Mouse (Mus musculus) CD4-positive, CD25-positive, alpha-beta regulatory T cell, adult 4 months (primary cell): ENCODE measurements around the gene Gm21974. TPM values are rescaled to one million over a fixed set of nuclear protein-coding genes. Genes with fewer than 3 reads are reported as not detected.
A peak's percentile ranks its signal among the peaks of the same experiment; 100 is the strongest.
"Not testable (repeated sequence)": the region's sequence is repeated elsewhere in the genome, so short reads cannot be mapped to it uniquely, and the experiment has no call there.

Experiments used
- ATAC-seq: one replicate; pipeline ENCODE4 v1.8.0; 2017
- polyA plus RNA-seq, 2 experiments: library from polyadenylated mRNA; unstranded; fragments of 100-300 nt; shearing (Covaris generic); gene quantifications; one replicate each; pipeline ENCODE4 v1.2.1; 2017

Gm21974 gene
- polyA plus RNA-seq, 2 experiments from 2014 or later: not detected

DNA sequence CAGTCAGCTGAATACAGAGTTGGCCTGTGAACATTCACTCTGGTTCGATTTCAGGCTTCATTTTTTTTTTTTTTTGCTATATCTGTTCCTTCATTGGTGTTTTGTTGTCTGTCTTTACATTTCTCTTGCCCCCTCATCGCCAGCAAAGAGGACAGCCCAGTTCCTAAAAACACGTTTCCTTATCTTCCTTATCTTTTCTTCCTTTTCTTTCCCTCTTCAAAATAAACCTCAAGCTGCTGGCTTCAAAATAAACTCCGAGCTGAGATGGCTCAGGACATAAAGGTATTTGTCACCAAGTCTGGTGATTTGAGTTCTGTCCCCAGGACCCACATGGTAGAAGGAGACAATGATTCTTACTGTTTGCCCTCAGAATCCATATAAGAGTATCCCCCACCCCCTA, 17.7 kb upstream of the Gm21974 start:
- no peak for ATAC-seq

GRCm38 (mm10) chr7:127912190-127912871, 17.1 kb upstream of the Gm21974 start, which contains the start of gene Kat8:
Kat8 (plus strand) TSS chr7:127912516.
- ATAC-seq: peak; percentile 100

DNA sequence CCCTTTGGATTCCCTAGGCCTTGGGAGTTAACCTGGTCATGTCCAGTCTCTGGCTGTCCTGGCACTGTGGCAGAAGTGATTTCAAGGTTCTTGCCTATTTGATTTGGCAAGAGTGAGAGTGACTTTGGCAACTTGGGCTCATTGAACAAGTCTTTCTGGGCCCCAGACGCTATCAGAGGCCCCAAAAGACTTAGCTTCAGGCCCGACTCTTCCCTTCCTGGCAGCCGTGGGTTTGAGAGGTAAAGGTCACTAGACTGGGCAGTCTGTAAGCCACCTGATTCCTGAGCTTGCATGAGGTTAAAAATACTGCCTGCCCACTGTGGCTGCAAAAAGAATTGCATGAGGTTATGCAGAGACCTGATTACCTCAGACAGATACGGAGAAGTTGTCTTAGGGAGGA, 13.4 kb upstream of the Gm21974 start:
- ATAC-seq: no peak

DNA sequence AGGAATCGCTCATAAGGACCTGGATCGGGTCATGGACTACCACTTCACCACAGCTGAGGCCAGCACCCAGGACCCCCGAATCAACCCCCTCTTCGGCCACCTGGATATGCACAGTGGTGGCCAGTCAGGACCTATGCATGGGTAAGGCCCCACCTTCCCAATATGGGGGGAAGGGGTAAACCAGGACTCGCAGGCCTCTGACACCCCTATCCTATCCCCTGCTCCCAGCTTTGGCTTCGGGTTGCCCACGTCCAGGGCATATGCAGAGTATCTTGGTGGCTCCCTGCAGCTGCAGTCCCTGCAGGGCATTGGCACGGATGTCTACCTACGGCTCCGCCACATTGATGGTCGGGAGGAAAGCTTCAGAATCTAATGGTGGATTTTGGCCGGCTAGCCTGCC, 12.7 kb upstream of the Gm21974 start:
- no peak for ATAC-seq

- peak; percentile 97 for ATAC-seq
Observed at GRCm38 (mm10) chr7:127903971-127904796, 8.9 kb upstream of the Gm21974 start, which contains the start of gene Bckdk. Bckdk (plus strand) TSS chr7:127904082.

DNA sequence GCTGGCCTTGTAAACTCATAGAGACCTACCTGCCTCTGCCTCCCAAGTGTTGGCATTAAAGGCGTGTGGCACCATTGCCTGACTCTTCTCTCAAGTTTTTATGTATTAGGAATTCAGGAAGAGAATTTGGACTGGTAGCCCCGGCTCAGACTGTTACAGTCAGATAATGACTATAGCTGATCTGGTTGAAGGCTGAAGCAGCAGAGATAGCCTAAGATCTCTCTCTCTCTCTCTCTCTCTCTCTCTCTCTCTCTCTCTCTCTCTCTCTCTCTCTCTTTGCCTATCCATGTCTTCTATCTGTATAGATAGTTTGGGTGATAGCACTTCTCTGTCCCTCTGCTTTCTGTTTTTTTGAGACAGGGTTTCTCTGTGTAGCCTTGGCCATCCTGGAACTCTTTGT, 6.5 kb upstream of the Gm21974 start:
- ATAC-seq: no peak

GRCm38 (mm10) chr7:127899997-127900396, 4.7 kb upstream of the Gm21974 start:
- ATAC-seq: no peak

DNA sequence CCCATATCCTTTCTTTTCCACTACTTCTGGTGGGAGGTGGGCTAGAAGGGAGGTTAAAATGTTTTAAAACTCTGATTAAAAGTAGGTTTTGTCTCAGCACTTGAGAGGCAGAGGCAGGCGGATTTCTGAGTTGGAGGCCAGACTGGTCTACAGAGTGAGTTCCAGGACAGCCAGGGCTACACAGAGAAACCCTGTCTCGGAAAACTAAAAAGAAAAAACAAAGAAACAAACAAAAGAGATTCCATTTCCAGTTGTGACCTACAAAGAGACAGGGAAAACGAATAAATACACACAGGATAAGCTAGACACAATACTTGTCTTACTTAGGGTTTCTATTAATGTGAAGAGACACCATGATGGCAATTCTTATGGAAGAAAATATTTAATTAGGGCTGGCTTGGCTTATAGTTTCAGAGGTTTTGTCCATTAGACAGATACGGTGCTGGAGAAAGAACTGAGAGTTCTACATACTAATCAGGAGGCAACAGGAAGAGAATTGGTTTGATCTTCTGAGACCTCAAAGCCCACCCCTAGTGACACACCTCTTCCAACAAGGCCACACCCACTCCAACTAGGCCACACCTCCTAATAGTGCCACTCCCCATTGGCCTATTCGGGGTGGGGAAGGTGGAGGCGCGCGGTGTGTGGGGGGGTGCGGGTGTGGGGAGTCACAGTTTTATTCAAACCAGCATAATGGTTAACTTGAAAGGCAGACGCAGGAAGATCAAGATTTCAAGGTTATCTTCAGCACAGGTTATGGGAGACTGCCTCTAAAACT, 3.1 kb upstream of the Gm21974 start:
- no peak for ATAC-seq

- no peak for ATAC-seq
Observed at GRCm38 (mm10) chr7:127897542-127897941, 2.3 kb upstream of the Gm21974 start.

DNA sequence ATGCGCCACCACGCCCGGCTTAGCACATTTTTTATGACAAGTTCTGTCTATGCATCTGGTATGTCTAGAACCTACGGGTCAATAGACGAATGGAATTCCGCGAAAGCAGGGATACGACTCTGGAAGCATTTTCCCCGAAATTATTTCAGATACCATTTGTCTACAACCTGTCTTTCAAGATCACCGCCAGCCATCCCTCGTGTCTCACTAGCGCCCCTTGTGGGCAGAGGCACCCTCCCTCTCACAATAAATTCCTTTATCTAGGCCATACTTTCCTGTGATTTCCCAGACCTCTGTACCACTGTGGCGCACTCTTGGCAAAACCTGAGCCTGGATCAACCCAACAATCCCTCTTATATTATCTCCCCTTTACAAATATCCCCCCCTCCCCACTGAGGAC, 1.1 kb upstream of the Gm21974 start:
- ATAC-seq: no peak

DNA sequence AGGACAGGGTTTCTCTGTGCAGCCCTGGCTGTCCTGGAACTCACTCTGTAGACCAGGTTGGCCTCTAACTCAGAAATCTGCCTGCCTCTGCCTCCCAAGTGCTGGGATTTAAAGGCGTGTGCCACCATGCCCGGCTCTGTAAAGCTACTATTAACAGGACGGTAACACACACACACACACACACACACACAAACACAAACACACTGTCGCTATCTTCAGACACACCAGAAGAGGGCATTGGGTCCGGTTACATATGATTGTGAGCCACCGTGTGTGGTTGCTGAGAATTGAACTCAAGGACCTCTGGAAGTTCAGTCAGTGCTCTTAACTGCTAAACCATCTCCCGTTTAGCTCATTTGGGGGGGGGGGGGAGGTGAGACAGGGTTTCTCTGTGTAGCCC, 637 bp upstream of the Gm21974 start:
- ATAC-seq: not testable (repeated sequence)

DNA sequence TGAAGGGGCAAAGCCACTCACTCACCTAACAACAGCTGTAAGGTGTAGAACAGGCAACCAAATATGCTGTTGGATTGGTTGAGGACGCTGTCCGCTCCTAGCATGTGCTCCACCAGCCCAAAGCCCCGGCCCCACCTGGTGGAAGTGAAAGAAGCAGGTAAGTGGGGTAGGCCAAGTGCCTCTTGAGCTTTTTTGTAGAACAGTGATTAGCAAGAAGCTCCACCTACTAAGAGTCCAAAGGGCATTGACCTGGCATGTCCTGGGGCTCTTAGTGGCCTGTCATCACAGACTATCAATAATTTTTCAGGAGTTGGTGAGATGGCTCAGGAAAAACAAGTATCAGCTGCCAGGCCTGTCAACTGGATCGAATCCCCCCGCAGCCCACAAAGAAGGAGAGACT, 774 bp downstream of the Gm21974 start:
- ATAC-seq: no peak

DNA sequence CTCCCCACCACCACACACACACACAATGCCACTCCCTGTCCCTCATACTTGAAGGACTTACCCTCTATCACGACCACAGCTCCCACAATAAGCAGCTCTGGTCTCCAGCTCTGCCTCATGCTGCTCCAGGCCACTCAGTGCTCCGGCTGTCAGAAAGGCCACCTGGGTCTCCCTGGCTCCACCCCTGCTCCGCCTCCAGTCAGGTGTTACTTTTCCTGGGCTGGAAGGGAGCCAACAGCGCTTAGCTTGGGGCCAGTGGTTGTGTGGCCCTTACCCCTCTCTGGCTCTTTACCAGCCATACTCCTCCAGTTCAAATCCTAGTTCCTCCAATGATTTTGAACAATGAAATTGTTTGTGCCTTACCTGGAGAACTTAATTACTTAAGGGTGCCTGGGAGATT, 4.5 kb downstream of the Gm21974 start, which contains the start of gene Prss53:
Gene Prss53 (minus strand): TSS at position 173 of the 400 bp plus-strand sequence.
- no peak for ATAC-seq

DNA sequence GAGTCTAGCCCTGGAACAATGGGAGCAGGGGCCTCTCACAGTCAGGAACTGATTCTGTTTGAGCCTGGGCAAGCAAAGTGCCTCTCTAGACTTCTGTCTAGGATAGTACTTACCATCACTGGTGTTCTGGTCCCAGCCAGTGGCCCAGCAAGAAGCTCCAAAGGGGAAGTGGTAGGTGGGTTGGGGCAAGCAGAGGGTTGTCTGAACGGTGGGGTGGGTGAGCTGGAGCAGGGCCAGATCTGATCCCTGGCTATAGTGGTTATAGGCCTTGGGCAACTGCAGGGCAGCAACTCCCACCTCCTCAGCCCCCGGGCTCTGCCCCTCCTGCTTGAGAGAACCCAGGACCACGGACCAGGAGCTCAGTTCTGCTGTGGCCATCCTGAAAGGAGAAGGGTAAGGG, 6.4 kb downstream of the Gm21974 start:
- ATAC-seq: no peak

DNA sequence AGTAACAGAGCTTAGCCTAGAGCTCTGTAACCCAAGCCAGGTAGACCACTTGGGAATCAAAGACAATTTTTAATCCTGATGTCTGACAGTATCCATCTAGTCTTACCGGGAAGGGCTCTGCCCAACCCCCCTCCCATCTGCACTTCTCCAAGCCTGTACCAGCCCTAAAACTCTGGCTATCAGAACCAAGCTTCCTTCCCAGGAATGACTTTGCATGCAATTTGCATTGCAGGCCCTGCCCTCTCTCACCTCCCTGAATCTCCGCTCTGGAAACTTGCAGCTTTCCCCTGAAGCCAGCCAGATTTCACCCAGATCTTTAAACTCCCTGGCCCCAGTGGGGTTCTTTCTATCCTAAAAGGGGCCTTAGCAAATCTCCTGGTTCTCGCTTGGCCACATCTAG, 7.5 kb downstream of the Gm21974 start:
- ATAC-seq: no peak

- no peak for ATAC-seq
Observed at GRCm38 (mm10) chr7:127887191-127887590, 8.1 kb downstream of the Gm21974 start.

DNA sequence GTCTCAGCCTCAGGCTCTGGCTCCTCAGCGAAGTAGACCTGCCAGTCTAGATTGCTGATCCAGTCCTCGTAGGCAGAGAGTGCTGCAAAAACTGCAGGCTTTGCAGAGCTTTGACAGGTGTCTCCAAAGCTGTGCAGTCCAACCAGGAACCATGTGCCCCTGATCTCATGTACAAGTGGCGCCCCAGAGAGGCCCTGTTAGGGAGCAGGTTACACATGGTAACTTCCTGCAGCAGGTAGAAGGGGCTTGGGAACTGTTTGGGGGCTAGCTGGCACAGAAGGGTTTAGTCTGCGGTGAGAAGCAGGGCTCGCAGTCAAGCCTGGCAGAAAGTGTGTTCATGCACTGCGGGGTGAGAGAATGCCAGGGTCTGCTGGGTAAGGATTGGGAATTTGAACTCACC, 8.7 kb downstream of the Gm21974 start:
- ATAC-seq: no peak

GRCm38 (mm10) chr7:127885951-127886350, 9.3 kb downstream of the Gm21974 start:
- no peak for ATAC-seq

- ATAC-seq: no peak
Observed at GRCm38 (mm10) chr7:127880431-127880830, 14.8 kb downstream of the Gm21974 start.

DNA sequence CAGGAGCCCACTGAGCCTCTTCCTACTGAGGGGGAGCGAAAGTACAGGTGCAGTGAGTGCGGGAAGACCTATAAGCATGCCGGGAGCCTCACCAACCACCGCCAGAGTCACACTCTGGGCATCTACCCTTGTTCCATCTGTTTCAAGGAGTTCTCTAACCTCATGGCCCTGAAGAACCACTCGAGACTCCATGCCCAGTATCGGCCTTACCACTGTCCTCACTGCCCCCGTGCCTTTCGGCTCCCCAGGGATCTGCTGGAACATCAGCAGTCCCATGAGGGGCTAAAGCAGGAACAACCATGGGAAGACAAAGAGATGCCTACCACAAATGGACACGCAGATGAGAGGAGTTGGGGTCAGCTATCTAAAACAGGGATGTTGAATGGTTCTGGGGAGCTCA, 16.0 kb downstream of the Gm21974 start:
- no peak for ATAC-seq

DNA sequence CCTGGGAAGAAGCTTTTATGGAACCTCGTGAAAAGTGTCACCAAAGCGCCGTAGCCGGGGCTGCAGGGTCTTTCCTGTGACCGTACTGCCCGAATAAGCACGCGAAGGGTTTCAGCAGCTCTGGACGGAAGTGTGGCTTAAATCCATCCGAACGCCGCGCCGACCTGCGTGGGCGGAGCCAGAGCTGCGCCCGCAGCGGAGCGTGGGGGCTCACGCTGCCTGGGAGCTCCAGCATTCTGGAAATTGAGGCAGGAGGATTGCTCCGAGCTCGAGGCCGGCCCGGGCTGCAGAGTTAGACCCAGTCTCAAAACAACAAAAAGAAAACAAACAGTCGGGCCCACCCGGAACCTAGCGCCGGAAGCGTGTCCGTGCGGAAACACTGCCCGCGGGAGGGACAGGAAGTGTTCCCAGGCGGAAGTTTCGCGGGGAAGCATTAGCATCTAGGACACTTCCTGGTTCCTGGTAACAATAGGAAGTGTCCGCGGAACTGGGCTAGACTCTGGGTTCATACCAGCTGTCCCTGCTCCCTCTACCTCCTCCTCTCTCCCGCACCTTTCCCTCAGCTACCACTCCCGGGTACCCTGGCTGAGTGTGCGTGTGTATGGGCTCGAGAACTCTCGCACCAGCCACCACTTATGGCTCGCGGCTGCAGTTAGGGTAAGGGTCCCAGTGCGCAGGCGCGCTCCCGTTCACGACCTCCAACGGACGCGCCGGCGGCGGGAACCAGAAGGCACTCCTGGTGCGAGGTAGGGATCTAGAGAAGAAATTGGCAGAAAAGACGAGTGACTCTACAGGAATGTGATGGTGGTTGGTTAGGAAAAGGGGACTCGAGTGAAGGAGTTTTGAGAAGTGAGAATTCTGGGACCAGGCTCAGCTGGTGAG, 18.5 kb downstream of the Gm21974 start, which contains the start of gene Zfp668:
Gene Zfp668 (minus strand): TSS at position 362 of the 882 bp plus-strand sequence.
- ATAC-seq: peak; percentile 55

DNA sequence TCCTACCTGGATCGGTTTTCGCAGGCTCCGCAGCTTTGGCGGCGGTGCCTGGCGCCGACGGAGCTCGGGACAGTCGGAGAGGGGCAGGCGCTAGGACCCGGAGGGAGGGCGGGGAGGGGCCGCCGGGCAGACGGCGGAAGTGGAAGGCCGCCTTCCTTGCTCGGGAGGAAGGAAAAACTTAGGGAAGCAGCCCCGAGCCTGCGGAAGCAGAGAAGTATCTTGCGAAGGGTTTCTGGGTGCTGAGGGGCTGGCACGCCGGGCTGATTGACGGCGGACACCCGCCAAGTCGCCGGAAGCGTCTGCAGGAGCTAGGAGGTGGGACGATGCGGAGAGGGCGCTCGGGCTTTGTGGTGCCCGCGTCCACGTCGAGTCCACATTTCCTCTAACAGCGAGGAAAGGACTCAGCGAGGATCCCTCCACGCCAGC, 19.2 kb downstream of the Gm21974 start, which contains the start of gene Zfp646:
Gene Zfp646 (plus strand): TSS at position 181 of the 426 bp plus-strand sequence.
- ATAC-seq: peak; percentile 58
